Mouse (Mus musculus) hindbrain, embryonic 13.5 days (tissue): ENCODE measurements around the gene Arsj. TPM values are rescaled to one million over a fixed set of nuclear protein-coding genes. Genes with fewer than 3 reads are reported as not detected.

Experiments used
- ATAC-seq: fragments of 200-750 bp; cut with Nextera tagmentation; 2 replicates; pipeline ENCODE4 v1.8.0; 2017; ENCODE audit warnings: moderate TSS enrichment; ENCODE audit not compliant: low FRiP score
- H3K27ac ChIP-seq: fragments of 300-500 bp; sonication (generic); 2 replicates; pipeline ENCODE4 v1.5.1; 2015; ENCODE audit warnings: inconsistent platforms, mild to moderate bottlenecking, moderate library complexity
- H3K27me3 ChIP-seq: fragments of 300-500 bp; sonication (generic); 2 replicates; pipeline ENCODE4 v1.6.1; 2015; ENCODE audit warnings: mild to moderate bottlenecking, inconsistent platforms
- H3K36me3 ChIP-seq: fragments of 300-500 bp; sonication (generic); 2 replicates; pipeline ENCODE4 v1.6.1; 2015; ENCODE audit warnings: mild to moderate bottlenecking, inconsistent platforms
- H3K4me1 ChIP-seq: fragments of 300-500 bp; sonication (generic); replicated peaks from 2 replicates; pipeline ENCODE4 v1.6.1; 2015; ENCODE audit warnings: inconsistent platforms
- H3K4me2 ChIP-seq: fragments of 300-500 bp; sonication (generic); 2 replicates; pipeline ENCODE4 v1.6.1; 2015; ENCODE audit warnings: inconsistent platforms, mild to moderate bottlenecking, moderate library complexity
- H3K4me3 ChIP-seq: fragments of 300-500 bp; sonication (generic); 2 replicates; pipeline ENCODE4 v1.5.1; 2015; ENCODE audit warnings: mild to moderate bottlenecking, inconsistent platforms
- H3K9ac ChIP-seq: fragments of 300-500 bp; sonication (generic); 2 replicates; pipeline ENCODE4 v1.6.1; 2015; ENCODE audit warnings: mild to moderate bottlenecking, inconsistent platforms
- H3K9me3 ChIP-seq: fragments of 300-500 bp; sonication (generic); 2 replicates; pipeline ENCODE4 v1.6.1; 2016; ENCODE audit warnings: inconsistent platforms
- WGBS: fragments of 180-500 bp; shearing (Covaris S2); methylation state at CpG from one replicate; pipeline ENCODE4 v1.1.7; 2015; 5-methylcytosine and 5-hydroxymethylcytosine counted together
- polyA plus RNA-seq: library from polyadenylated mRNA; unstranded; fragments of >200 nt; fragmentation: Nextera tagmentation; extraction: Ambion mirVana; gene quantifications from 2 replicates; pipeline ENCODE4 v1.2.1, GENCODE M21; 2015

Gene Arsj
- polyA plus RNA-seq, 1 experiment from 2014 or later: 0.22 TPM

DNA sequence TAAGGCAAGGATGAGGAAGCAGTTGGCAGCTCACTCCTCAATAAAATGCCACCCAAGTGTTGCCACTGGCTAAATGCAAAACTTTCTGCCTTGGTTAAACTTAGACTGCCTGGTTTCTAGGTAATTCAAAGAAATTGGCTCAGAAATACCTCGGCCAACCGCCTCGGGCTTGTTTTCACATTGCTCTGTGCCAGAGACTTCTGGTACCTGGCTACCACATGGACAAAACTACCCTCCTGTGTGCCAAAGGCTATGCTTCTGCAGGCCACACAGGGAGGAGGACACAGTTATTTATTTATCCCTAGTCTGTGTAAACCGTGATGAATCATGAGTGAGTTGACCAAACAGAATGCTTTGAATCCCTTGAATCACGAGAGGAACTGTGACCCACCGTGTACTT, 75.8 kb downstream of the Arsj start:
- H3K9ac ChIP-seq: no peak overlapping the region
- no peak overlapping the region for H3K4me3 ChIP-seq
- no peaks in the 10 kb centered on the region for H3K9me3 ChIP-seq
- H3K4me1 ChIP-seq: no peaks in the 10 kb centered on the region
- H3K27me3 ChIP-seq: no peaks in the 10 kb centered on the region
- H3K36me3 ChIP-seq: no peaks in the 10 kb centered on the region
- H3K27ac ChIP-seq: no peak overlapping the region
- 87% methylated on average over 6 of the region's 6 CpGs for WGBS
- no peak overlapping the region for H3K4me2 ChIP-seq
- no peak for ATAC-seq

DNA sequence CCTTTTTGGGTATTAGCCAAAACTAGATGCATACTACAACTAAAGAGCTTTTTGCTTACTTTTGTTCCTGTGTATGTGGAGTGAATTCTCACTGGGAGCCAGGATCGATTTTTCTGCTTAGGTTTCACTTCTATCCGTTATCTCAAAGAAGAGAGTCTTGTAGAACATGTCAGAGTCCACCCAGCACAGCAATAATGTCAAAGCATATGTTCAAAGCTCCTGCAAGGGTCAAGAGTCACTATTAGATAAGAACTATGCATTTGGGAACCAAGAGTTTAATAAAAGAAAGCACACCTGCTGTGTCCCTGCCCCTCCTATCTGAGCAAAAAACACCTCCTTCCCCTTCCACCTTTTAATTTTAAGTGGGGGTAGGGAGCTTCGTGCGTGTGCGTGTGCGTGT, 85.6 kb downstream of the Arsj start:
- 62% methylated on average over 6 of the region's 6 CpGs for WGBS
- H3K36me3 ChIP-seq: no peaks in the 10 kb centered on the region
- no peaks in the 10 kb centered on the region for H3K27me3 ChIP-seq
- no peaks in the 10 kb centered on the region for H3K9me3 ChIP-seq
- H3K4me1 ChIP-seq: no peaks in the 10 kb centered on the region
- H3K27ac ChIP-seq: no peak overlapping the region
- H3K9ac ChIP-seq: no peak overlapping the region
- no peak for ATAC-seq
- H3K4me2 ChIP-seq: no peak overlapping the region
- no peak overlapping the region for H3K4me3 ChIP-seq

DNA sequence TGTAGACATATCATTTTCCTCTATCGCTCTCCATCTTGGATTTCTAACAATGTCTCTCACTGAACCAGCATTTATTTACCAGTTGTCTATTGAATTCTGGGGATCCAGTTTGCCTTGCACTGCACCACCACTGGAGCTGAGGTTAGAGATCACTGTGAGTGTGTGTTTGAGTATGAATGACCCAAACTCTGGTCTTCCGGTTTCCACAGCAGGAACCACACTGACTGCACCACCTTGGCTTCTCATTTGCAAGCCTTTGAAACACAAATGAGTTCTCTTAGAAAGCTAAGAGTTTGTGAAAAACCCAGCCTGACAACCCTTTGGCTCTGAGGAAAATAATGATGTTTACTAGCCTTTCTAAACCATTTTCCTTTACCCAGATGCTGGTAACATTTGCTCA, 86.0 kb downstream of the Arsj start:
- Histone ChIP-seq H3K36me3 (no peaks in the 10 kb centered on the region), H3K9ac (no peak overlapping the region), H3K27me3 (no peaks in the 10 kb centered on the region), H3K4me3 (no peak overlapping the region), H3K27ac (no peak overlapping the region), H3K4me1 (no peaks in the 10 kb centered on the region), H3K4me2 (no peak overlapping the region), H3K9me3 (no peaks in the 10 kb centered on the region)
- ATAC-seq: no peak
- 42% methylated on average over 2 of the region's 2 CpGs for WGBS

DNA sequence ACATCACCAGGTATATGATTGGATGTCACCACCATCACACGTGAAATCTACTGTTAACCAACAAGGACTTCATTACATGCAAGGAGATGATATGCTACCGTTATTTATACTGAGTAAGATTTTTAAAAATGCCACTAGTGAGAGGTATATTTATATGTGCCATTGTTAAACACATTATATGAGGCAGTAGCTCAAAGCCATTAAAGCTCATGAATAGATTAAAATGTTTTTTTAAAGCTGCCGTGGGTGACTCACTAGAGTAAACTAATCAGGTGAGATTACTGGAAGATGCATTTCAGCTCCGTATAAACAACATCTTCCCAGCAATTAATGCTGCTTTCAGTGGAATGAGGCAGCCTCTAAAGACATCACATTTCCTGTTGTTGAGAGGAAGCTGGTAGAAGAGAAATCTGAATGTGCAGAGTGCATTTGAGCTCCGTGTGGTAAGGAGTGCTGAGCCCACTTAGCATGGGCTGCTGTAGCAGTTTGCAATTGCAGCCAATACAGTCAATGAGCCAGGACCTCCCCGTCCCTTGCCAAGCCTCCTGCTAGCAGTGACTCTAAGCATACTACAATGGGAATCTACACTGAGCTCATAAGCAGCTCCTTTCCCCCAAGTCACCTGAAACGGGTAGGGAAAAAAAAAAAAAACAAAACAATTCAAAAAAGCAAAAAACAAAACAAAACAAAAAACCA, 92.5 kb downstream of the Arsj start:
- 59% methylated on average over 7 of the region's 7 CpGs for WGBS
- Histone ChIP-seq H3K36me3 (no peaks in the 10 kb centered on the region), H3K4me1 (no peaks in the 10 kb centered on the region), H3K27me3 (no peaks in the 10 kb centered on the region), H3K9ac (no peak overlapping the region), H3K4me2 (no peak overlapping the region), H3K9me3 (no peaks in the 10 kb centered on the region), H3K4me3 (no peak overlapping the region), H3K27ac (no peak overlapping the region)
- no peak for ATAC-seq

DNA sequence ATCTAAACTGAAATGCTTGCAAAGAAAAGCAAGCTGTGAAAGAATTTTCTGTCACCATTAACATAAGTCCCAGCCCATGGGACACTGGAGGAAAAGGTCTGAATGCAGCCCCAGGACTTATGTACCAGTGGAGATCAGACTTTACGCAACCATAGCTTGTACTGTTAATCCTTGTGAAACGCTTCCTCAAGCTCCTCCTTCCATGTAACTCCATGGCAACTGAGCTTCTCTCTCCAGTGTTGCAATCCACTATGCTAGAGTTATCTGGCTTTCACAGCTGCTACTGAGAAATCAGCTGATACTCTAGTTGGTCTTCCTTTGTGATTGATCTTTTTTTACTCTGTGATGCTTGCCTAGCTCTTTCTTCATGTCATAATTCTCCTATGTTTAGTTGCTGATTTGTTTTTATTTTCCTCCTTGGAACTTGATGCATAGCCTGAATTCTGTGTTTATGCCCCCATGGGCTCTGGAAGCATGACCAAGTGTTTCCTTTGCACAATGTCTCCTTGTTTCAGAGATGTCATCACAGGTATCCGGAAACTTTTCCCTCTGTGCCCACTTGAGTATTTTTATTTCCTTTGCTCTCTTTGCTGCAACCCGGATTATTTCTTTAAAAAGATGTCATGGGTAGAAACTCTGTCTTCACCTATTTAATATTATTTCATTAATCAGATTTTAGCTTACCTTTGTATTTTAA, 99.8 kb downstream of the Arsj start:
- no peaks in the 10 kb centered on the region for H3K9me3 ChIP-seq
- no peaks in the 10 kb centered on the region for H3K36me3 ChIP-seq
- WGBS: 75% methylated on average over 4 of the region's 4 CpGs
- H3K4me1 ChIP-seq: no peaks in the 10 kb centered on the region
- no peak overlapping the region for H3K4me2 ChIP-seq
- H3K27me3 ChIP-seq: no peaks in the 10 kb centered on the region
- H3K4me3 ChIP-seq: no peak overlapping the region
- no peak for ATAC-seq
- no peak overlapping the region for H3K9ac ChIP-seq
- no peak overlapping the region for H3K27ac ChIP-seq

DNA sequence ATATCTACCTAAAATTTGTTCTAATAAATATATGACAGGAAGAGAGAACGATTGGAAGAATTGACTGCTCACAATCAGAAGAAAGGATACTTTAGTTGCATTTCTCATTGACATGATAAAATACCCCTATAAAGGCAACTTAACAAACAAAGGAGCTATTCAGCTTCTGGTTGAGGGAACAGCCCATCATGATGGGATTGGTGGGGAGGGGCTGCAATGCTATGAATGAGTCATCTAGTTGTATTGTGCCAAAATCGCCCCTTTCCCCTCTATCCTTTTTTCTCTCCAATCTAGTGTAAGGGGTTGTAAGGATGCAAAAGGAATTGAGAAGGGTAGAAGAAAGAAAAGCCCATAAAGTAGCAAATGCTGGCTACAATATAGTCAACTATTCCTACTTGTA, 100.8 kb downstream of the Arsj start:
- Histone ChIP-seq H3K4me2 (no peak overlapping the region), H3K36me3 (no peaks in the 10 kb centered on the region), H3K9me3 (no peaks in the 10 kb centered on the region), H3K27ac (no peak overlapping the region), H3K4me3 (no peak overlapping the region), H3K9ac (no peak overlapping the region), H3K4me1 (no peaks in the 10 kb centered on the region), H3K27me3 (no peaks in the 10 kb centered on the region)
- no peak for ATAC-seq
- 28% methylated on average over 2 of the region's 2 CpGs for WGBS

Other genes with a start within 250 kb of the Arsj start
- 43.1 and 44.8 TPM in 2 replicates for gene Camk2d, start 232.6 kb downstream of the Arsj start, polyA plus RNA-seq